Mouse (Mus musculus): Measurements from ENCODE around the gene Trib2. TPM values are rescaled to one million over a fixed set of nuclear protein-coding genes. Genes with fewer than 3 reads are reported as not detected.

The Trib2 gene
- total and polyA plus RNA-seq, 3 experiments: 15.4 to 32.7 (median 20.4) TPM

- H3K4me1 ChIP-seq (ENCODE audit: control insufficient read depth, insufficient read depth, low read length): no peaks in the 10 kb centered on the region
- DNase-seq: no peak
- TF ChIP-seq POLR2A (IDR thresholded peaks at IDR 0.05; ENCODE audit: insufficient read depth, low read depth, low read length) (no peak), EP300 (IDR thresholded peaks at IDR 0.05; ENCODE audit: insufficient read depth, low read depth, low read length) (no peak), CTCF (IDR thresholded peaks at IDR 0.05) (no peak)
- no peak overlapping the region for H3K27ac ChIP-seq
- H3K79me2 ChIP-seq (replicated peaks; ENCODE audit: control insufficient read depth, insufficient read depth, low read length): no peaks in the 10 kb centered on the region
- intact Hi-C loops (cut with DNase I): no loop called here
- H3K36me3 ChIP-seq (ENCODE audit: control insufficient read depth, insufficient read depth, low read length): peaks cover 31% of the 10 kb centered on the region
- H3K9ac ChIP-seq (ENCODE audit: low read depth, low read length): no peak overlapping the region
- H3K4me3 ChIP-seq: no peak overlapping the region
- no peaks in the 10 kb centered on the region for H3K27me3 ChIP-seq (ENCODE audit: control insufficient read depth, insufficient read depth, low read length)
- WGBS: 37% methylated on average over 2 of the region's 2 CpGs
Observed at GRCm38 (mm10) chr12:15790181-15790580, 26.5 kb downstream of the Trib2 start.

GRCm38 (mm10) chr12:15777047-15777446 is 39.7 kb downstream of the Trib2 start:
- intact Hi-C loops (cut with DNase I): loop anchor here (1.0 to 5.0 kb wide), 6 partner anchors 24 to 78 kb away; no protein-coding TSS in a partner anchor

DNA sequence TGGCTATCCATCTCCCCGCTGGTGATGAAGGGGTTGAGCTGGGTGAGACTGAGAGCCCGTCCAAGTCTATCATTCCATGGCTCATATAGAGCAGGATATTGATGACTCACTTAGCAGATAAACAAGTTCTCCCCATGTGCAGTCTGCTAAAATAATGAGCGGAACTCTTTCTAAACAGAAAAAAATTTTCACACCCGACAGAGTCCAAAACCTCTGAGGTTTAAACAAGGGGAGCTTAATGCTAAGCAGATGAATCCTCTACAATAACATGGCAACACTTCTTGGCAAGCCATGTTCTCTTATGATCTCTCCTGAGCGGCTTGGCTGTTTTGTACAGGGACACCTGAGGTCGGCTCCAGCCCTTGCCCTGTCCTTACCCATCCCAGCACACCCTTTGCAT is 45.0 kb downstream of the Trib2 start:
- Histone ChIP-seq H3K4me1 (ENCODE audit: control insufficient read depth, insufficient read depth, low read length) (peaks cover 1% of the 10 kb centered on the region), H3K36me3 (ENCODE audit: control insufficient read depth, insufficient read depth, low read length) (peaks cover 2% of the 10 kb centered on the region), H3K27me3 (ENCODE audit: control insufficient read depth, insufficient read depth, low read length) (no peaks in the 10 kb centered on the region), H3K79me2 (replicated peaks; ENCODE audit: control insufficient read depth, insufficient read depth, low read length) (no peaks in the 10 kb centered on the region), H3K4me3 (no peak overlapping the region), H3K9ac (ENCODE audit: low read depth, low read length) (no peak overlapping the region), H3K27ac (no peak overlapping the region; the same call in 1 of the 2 replicates)
- no peak for DNase-seq
- TF ChIP-seq CTCF (IDR thresholded peaks at IDR 0.05) (no peak), EP300 (IDR thresholded peaks at IDR 0.05; ENCODE audit: insufficient read depth, low read depth, low read length) (no peak), POLR2A (IDR thresholded peaks at IDR 0.05; ENCODE audit: insufficient read depth, low read depth, low read length) (no peak)
- 49% methylated on average over 6 of the region's 6 CpGs for WGBS
- intact Hi-C loops (cut with DNase I): no loop called here

More at GRCm38 (mm10) chr12:15777047-15777446, 39.7 kb downstream of the Trib2 start:
- H3K27me3 ChIP-seq (ENCODE audit: control insufficient read depth, insufficient read depth, low read length): no peaks in the 10 kb centered on the region
- H3K4me3 ChIP-seq: no peak overlapping the region
- TF ChIP-seq POLR2A (IDR thresholded peaks at IDR 0.05; ENCODE audit: insufficient read depth, low read depth, low read length) (peak; percentile 15; the same call in 1 of the 2 replicates), EP300 (IDR thresholded peaks at IDR 0.05; ENCODE audit: insufficient read depth, low read depth, low read length) (0 out of 2 replicates have a peak, but pooled peaks have one; percentile 55), CTCF (IDR thresholded peaks at IDR 0.05) (no peak)
- H3K9ac ChIP-seq (ENCODE audit: low read depth, low read length): no peak overlapping the region
- peaks cover 8% of the 10 kb centered on the region for H3K36me3 ChIP-seq (ENCODE audit: control insufficient read depth, insufficient read depth, low read length)
- peak overlapping the region; percentile 70 for H3K27ac ChIP-seq
- DNase-seq: peak in 1 of 2 experiments; percentile 29
- no peaks in the 10 kb centered on the region for H3K79me2 ChIP-seq (replicated peaks; ENCODE audit: control insufficient read depth, insufficient read depth, low read length)
- H3K4me1 ChIP-seq (ENCODE audit: control insufficient read depth, insufficient read depth, low read length): peaks cover 3% of the 10 kb centered on the region

- Histone ChIP-seq H3K4me3 (no peak overlapping the region), H3K9ac (ENCODE audit: low read depth, low read length) (no peak overlapping the region), H3K36me3 (ENCODE audit: control insufficient read depth, insufficient read depth, low read length) (no peaks in the 10 kb centered on the region), H3K79me2 (replicated peaks; ENCODE audit: control insufficient read depth, insufficient read depth, low read length) (no peaks in the 10 kb centered on the region), H3K4me1 (ENCODE audit: control insufficient read depth, insufficient read depth, low read length) (peaks cover 2% of the 10 kb centered on the region; the same call in 1 of the 2 replicates), H3K27me3 (ENCODE audit: control insufficient read depth, insufficient read depth, low read length) (no peaks in the 10 kb centered on the region), H3K27ac (no peak overlapping the region)
- WGBS: 58% methylated on average over 3 of the region's 3 CpGs
- DNase-seq: peak in 1 of 2 experiments; percentile 38
- intact Hi-C loops (cut with DNase I): no loop called here
- TF ChIP-seq CTCF (IDR thresholded peaks at IDR 0.05) (no peak), POLR2A (IDR thresholded peaks at IDR 0.05; ENCODE audit: insufficient read depth, low read depth, low read length) (no peak), EP300 (IDR thresholded peaks at IDR 0.05; ENCODE audit: insufficient read depth, low read depth, low read length) (no peak)
Observed at GRCm38 (mm10) chr12:15768536-15768935, 48.2 kb downstream of the Trib2 start.

- Histone ChIP-seq H3K4me1 (ENCODE audit: control insufficient read depth, insufficient read depth, low read length) (peaks cover 4% of the 10 kb centered on the region), H3K9ac (ENCODE audit: low read depth, low read length) (no peak overlapping the region), H3K36me3 (ENCODE audit: control insufficient read depth, insufficient read depth, low read length) (no peaks in the 10 kb centered on the region), H3K27me3 (ENCODE audit: control insufficient read depth, insufficient read depth, low read length) (no peaks in the 10 kb centered on the region), H3K4me3 (no peak overlapping the region), H3K79me2 (replicated peaks; ENCODE audit: control insufficient read depth, insufficient read depth, low read length) (no peaks in the 10 kb centered on the region), H3K27ac (peak overlapping the region; percentile 26)
- TF ChIP-seq CTCF (IDR thresholded peaks at IDR 0.05): no peak
- TF ChIP-seq EP300 (IDR thresholded peaks at IDR 0.05; ENCODE audit: insufficient read depth, low read depth, low read length): peak; percentile 59; the same call in 1 of the 2 replicates
- DNase-seq: peak; percentile 77 to 87
- intact Hi-C loops (cut with DNase I): no loop called here
- WGBS: 54% methylated on average over 12 of the region's 12 CpGs
Observed at GRCm38 (mm10) chr12:15765996-15766395, 50.7 kb downstream of the Trib2 start.

DNA sequence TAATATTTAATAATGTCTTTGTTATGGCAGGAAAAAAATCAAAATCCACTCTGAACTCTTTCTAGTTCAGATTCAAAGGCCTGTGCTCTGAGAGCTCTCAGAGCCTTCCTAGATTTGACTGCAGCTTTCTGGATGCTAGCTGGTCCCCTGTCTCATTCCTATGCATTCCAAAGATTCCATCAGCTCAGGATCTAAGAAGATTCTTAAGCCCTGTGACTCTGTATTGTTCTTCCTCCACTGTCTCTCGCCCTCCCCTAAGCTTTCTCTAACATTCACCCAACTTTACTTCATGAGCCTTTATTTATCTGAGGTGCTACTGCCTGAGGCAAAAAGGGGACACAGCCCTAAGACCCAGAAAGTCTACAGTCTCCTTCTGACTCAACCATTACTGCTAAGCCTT is 51.5 kb downstream of the Trib2 start:
- intact Hi-C loops (cut with DNase I): no loop called here
- no peak for TF ChIP-seq EP300 (IDR thresholded peaks at IDR 0.05; ENCODE audit: insufficient read depth, low read depth, low read length)
- no peak for TF ChIP-seq POLR2A (IDR thresholded peaks at IDR 0.05; ENCODE audit: insufficient read depth, low read depth, low read length)
- no peak for TF ChIP-seq CTCF (IDR thresholded peaks at IDR 0.05)
- H3K4me3 ChIP-seq: no peak overlapping the region
- no peaks in the 10 kb centered on the region for H3K36me3 ChIP-seq (ENCODE audit: control insufficient read depth, insufficient read depth, low read length)
- no peaks in the 10 kb centered on the region for H3K27me3 ChIP-seq (ENCODE audit: control insufficient read depth, insufficient read depth, low read length)
- no peak overlapping the region for H3K9ac ChIP-seq (ENCODE audit: low read depth, low read length)
- DNase-seq: no peak
- no peaks in the 10 kb centered on the region for H3K79me2 ChIP-seq (replicated peaks; ENCODE audit: control insufficient read depth, insufficient read depth, low read length)
- WGBS: 82% methylated on average over 1 of the region's 1 CpGs
- peaks cover 4% of the 10 kb centered on the region for H3K4me1 ChIP-seq (ENCODE audit: control insufficient read depth, insufficient read depth, low read length)
- H3K27ac ChIP-seq: peak overlapping the region; percentile 26

All from heart, adult 2 months (tissue).